Mouse (Mus musculus): ENCODE measurements around the gene Lypd6b.

GRCm38 (mm10) chr2:49757616-49758015 is 29.9 kb upstream of the Lypd6b start:
- no peak for TF ChIP-seq CTCF (IDR thresholded peaks at IDR 0.05; ENCODE audit: low read depth)
- TF ChIP-seq EP300 (IDR thresholded peaks at IDR 0.05; ENCODE audit: low read depth): no peak

Data from liver, embryonic 14.5 days (tissue).